ENCODE assay signal across 8 mouse cellular contexts in genomic region chr1:178146915-178147314, GRCm38 (mm10). TPM values are rescaled to one million over a fixed set of nuclear protein-coding genes. Genes with fewer than 3 reads are reported as not detected.
DNase-seq lines count a peak whose midpoint lies in the region; ATAC-seq and TF ChIP-seq lines count a peak whose summit lies in the region.
"Not testable (repeated sequence)": the region's sequence is repeated elsewhere in the genome, so short reads cannot be mapped to it uniquely, and the experiment has no call there.

No protein-coding gene starts in this region.

- peak; percentile 46 for DNase-seq in 3T3-L1 (ENCODE audit: low read depth, low spot score)
- DNase-seq in adrenal gland, postnatal 10 days: peak; percentile 16
- peak; percentile 9 for DNase-seq in embryo, embryonic 9.5 days (ENCODE audit: extremely low spot score)
- peak; percentile 27 for DNase-seq in hindbrain, embryonic 11.5 days (ENCODE audit: low spot score)
- DNase-seq in kidney, postnatal 0 days (ENCODE audit: low spot score): peak; percentile 41
- peak; percentile 13 for DNase-seq in lung, postnatal 36 days

- not testable (repeated sequence) for H3K9me3 ChIP-seq in forebrain, embryonic 12.5 days; hindbrain, embryonic 11.5 days (ENCODE audit: control insufficient read depth, low read length); kidney, postnatal 0 days (replicated peaks; ENCODE audit: low read length); neural tube, embryonic 12.5 days

- not testable (repeated sequence) for H3K27me3 ChIP-seq in forebrain, embryonic 12.5 days; hindbrain, embryonic 11.5 days (ENCODE audit: control insufficient read depth, insufficient read depth, low read length); kidney, postnatal 0 days (ENCODE audit: insufficient read depth, low read length); neural tube, embryonic 12.5 days (replicated peaks)

- not testable (repeated sequence) for TF ChIP-seq CTCF in kidney, postnatal 0 days (IDR thresholded peaks at IDR 0.05; ENCODE audit: low read depth)

- not testable (repeated sequence) for H3K4me3 ChIP-seq in forebrain, embryonic 12.5 days (replicated peaks); hindbrain, embryonic 11.5 days (ENCODE audit: low read depth, low read length); kidney, postnatal 0 days (replicated peaks; ENCODE audit: low read depth, low read length); neural tube, embryonic 12.5 days

- not testable (repeated sequence) for H3K9ac ChIP-seq in forebrain, embryonic 12.5 days; hindbrain, embryonic 11.5 days (ENCODE audit: low read depth, low read length); kidney, postnatal 0 days (ENCODE audit: low read depth, low read length); neural tube, embryonic 12.5 days

- 51% methylated on average over 3 of the region's 4 CpGs for WGBS in forebrain, embryonic 12.5 days
- WGBS in hindbrain, embryonic 11.5 days: 54% methylated on average over 3 of the region's 4 CpGs
- 49% methylated on average over 3 of the region's 4 CpGs for WGBS in kidney, postnatal 0 days
- 40% methylated on average over 4 of the region's 4 CpGs for WGBS in neural tube, embryonic 12.5 days

- H3K4me2 ChIP-seq in forebrain, embryonic 12.5 days; hindbrain, embryonic 11.5 days (replicated peaks; ENCODE audit: low read depth, low read length); kidney, postnatal 0 days (ENCODE audit: low read length); neural tube, embryonic 12.5 days (replicated peaks): not testable (repeated sequence)

- H3K4me1 ChIP-seq in forebrain, embryonic 12.5 days; hindbrain, embryonic 11.5 days (replicated peaks; ENCODE audit: control insufficient read depth, insufficient read depth, low read length); kidney, postnatal 0 days (replicated peaks; ENCODE audit: insufficient read depth, low read length); neural tube, embryonic 12.5 days: not testable (repeated sequence)

- not testable (repeated sequence) for H3K27ac ChIP-seq in forebrain, embryonic 12.5 days; hindbrain, embryonic 11.5 days (ENCODE audit: low read depth, low read length); kidney, postnatal 0 days; neural tube, embryonic 12.5 days

- H3K36me3 ChIP-seq in forebrain, embryonic 12.5 days (replicated peaks); hindbrain, embryonic 11.5 days (ENCODE audit: control insufficient read depth, insufficient read depth, low read length); kidney, postnatal 0 days (ENCODE audit: insufficient read depth, low read length); neural tube, embryonic 12.5 days: not testable (repeated sequence)

- ATAC-seq in forebrain, embryonic 12.5 days (ENCODE audit: low FRiP score): peak; percentile 36; the same call in 1 of the 2 replicates
- ATAC-seq in hindbrain, embryonic 11.5 days (ENCODE audit: low FRiP score); kidney, postnatal 0 days (replicated peaks; ENCODE audit: low FRiP score, low read depth): not testable (repeated sequence)
- ATAC-seq in neural tube, embryonic 12.5 days (ENCODE audit: low FRiP score, low read depth): peak; percentile 37; the same call in 1 of the 2 replicates

RNA-seq across cellular contexts. Expression of gene Desi2, which starts 40.3 kb away (rescaled TPM):
- 10 to 100 TPM; 23.4 to 23.8 TPM for total RNA-seq in adrenal gland, postnatal 10 days (2021)
- polyA plus RNA-seq in forebrain, embryonic 12.5 days (2016; fragmentation: Nextera tagmentation; extraction: Ambion mirVana): 19.9 and 22.4 TPM in 2 replicates
- polyA plus RNA-seq in hindbrain, embryonic 11.5 days (2014; fragmentation: Nextera tagmentation; extraction: Ambion mirVana): 15.9 and 18.2 TPM in 2 replicates
- 24.2 and 25.4 TPM in 2 replicates for polyA plus RNA-seq in kidney, postnatal 0 days (2015; fragmentation: Nextera tagmentation; extraction: Ambion mirVana)
- polyA plus RNA-seq in neural tube, embryonic 12.5 days (2016; fragmentation: Nextera tagmentation; extraction: Ambion mirVana): 20.0 and 21.0 TPM in 2 replicates
